Mouse (Mus musculus): Measurements from ENCODE around the gene Scamp1.

Scamp1 gene

GRCm38 (mm10) chr13:94279420-94279819, 6.2 kb downstream of the Scamp1 start:
- DNase-seq (ENCODE audit: low read depth, low spot score): no peak

GRCm38 (mm10) chr13:94271284-94271683, 14.4 kb downstream of the Scamp1 start:
- DNase-seq (ENCODE audit: low read depth, low spot score): no peak

- DNase-seq (ENCODE audit: low read depth, low spot score): no peak
These were observed 17.5 kb downstream of the Scamp1 start for GRCm38 (mm10) chr13:94268201-94268600.

GRCm38 (mm10) chr13:94267190-94267589, 18.5 kb downstream of the Scamp1 start:
- DNase-seq (ENCODE audit: low read depth, low spot score): no peak

- DNase-seq (ENCODE audit: low read depth, low spot score): no peak
These were observed 19.1 kb downstream of the Scamp1 start for GRCm38 (mm10) chr13:94266530-94266929.

- DNase-seq (ENCODE audit: low read depth, low spot score): no peak
These were observed 20.4 kb downstream of the Scamp1 start for GRCm38 (mm10) chr13:94265291-94265690.

- no peak for DNase-seq (ENCODE audit: low read depth, low spot score)
These were observed 21.7 kb downstream of the Scamp1 start for GRCm38 (mm10) chr13:94263943-94264342.

- no peak for DNase-seq (ENCODE audit: low read depth, low spot score)
These were observed 23.1 kb downstream of the Scamp1 start for GRCm38 (mm10) chr13:94262551-94262950.

GRCm38 (mm10) chr13:94261624-94262023, 24.0 kb downstream of the Scamp1 start:
- no peak for DNase-seq (ENCODE audit: low read depth, low spot score)

- no peak for DNase-seq (ENCODE audit: low read depth, low spot score)
These were observed 24.7 kb downstream of the Scamp1 start for GRCm38 (mm10) chr13:94260961-94261360.

GRCm38 (mm10) chr13:94259210-94259609, 26.4 kb downstream of the Scamp1 start:
- no peak for DNase-seq (ENCODE audit: low read depth, low spot score)

- DNase-seq (ENCODE audit: low read depth, low spot score): no peak
These were observed 27.1 kb downstream of the Scamp1 start for GRCm38 (mm10) chr13:94258530-94258929.

GRCm38 (mm10) chr13:94257711-94258110, 27.9 kb downstream of the Scamp1 start:
- DNase-seq (ENCODE audit: low read depth, low spot score): no peak

- DNase-seq (ENCODE audit: low read depth, low spot score): no peak
These were observed 30.5 kb downstream of the Scamp1 start for GRCm38 (mm10) chr13:94255176-94255575.

- DNase-seq (ENCODE audit: low read depth, low spot score): no peak
These were observed 31.4 kb downstream of the Scamp1 start for GRCm38 (mm10) chr13:94254286-94254685.

- DNase-seq (ENCODE audit: low read depth, low spot score): no peak
These were observed 32.6 kb downstream of the Scamp1 start for GRCm38 (mm10) chr13:94253052-94253451.

- DNase-seq (ENCODE audit: low read depth, low spot score): no peak
These were observed 34.9 kb downstream of the Scamp1 start for GRCm38 (mm10) chr13:94250761-94251160.

GRCm38 (mm10) chr13:94250188-94250587, 35.5 kb downstream of the Scamp1 start:
- no peak for DNase-seq (ENCODE audit: low read depth, low spot score)

GRCm38 (mm10) chr13:94242897-94243296, 42.8 kb downstream of the Scamp1 start:
- DNase-seq (ENCODE audit: low read depth, low spot score): no peak

GRCm38 (mm10) chr13:94241892-94242524, 43.6 kb downstream of the Scamp1 start:
- DNase-seq (ENCODE audit: low read depth, low spot score): no peak

- peak; percentile 14 for DNase-seq (ENCODE audit: low read depth, low spot score)
These were observed 44.8 kb downstream of the Scamp1 start for GRCm38 (mm10) chr13:94240873-94241272.

- no peak for DNase-seq (ENCODE audit: low read depth, low spot score)
These were observed 45.5 kb downstream of the Scamp1 start for GRCm38 (mm10) chr13:94240111-94240510.

GRCm38 (mm10) chr13:94239488-94239887, 46.2 kb downstream of the Scamp1 start:
- no peak for DNase-seq (ENCODE audit: low read depth, low spot score)

GRCm38 (mm10) chr13:94231871-94232270, 53.8 kb downstream of the Scamp1 start:
- no peak for DNase-seq (ENCODE audit: low read depth, low spot score)
